Mouse (Mus musculus): Measurements from ENCODE around the gene 1190005I06Rik.

Gene 1190005I06Rik

GRCm38 (mm10) chr8:120666807-120667470, 19.5 kb upstream of the 1190005I06Rik start:
- no peak for DNase-seq

GRCm38 (mm10) chr8:120665726-120666455, 18.5 kb upstream of the 1190005I06Rik start:
- DNase-seq = peak; percentile 41

- no peak for DNase-seq
Measured at GRCm38 (mm10) chr8:120664566-120664965, 17.1 kb upstream of the 1190005I06Rik start.

GRCm38 (mm10) chr8:120657415-120657814, 10.0 kb upstream of the 1190005I06Rik start:
- no peak for DNase-seq

- no peak for DNase-seq
Measured at GRCm38 (mm10) chr8:120656322-120657052, 9.1 kb upstream of the 1190005I06Rik start.

- peak; percentile 70 for DNase-seq
Measured at GRCm38 (mm10) chr8:120644663-120645062, 2.8 kb downstream of the 1190005I06Rik start.

GRCm38 (mm10) chr8:120642031-120642662, 5.3 kb downstream of the 1190005I06Rik start:
- no peak for DNase-seq

- DNase-seq = no peak
Measured at GRCm38 (mm10) chr8:120641245-120641644, 6.2 kb downstream of the 1190005I06Rik start.

GRCm38 (mm10) chr8:120634329-120634839, 13.0 kb downstream of the 1190005I06Rik start:
- no peak for DNase-seq

GRCm38 (mm10) chr8:120633665-120634271, 13.7 kb downstream of the 1190005I06Rik start:
- no peak for DNase-seq

GRCm38 (mm10) chr8:120632969-120633664, 14.3 kb downstream of the 1190005I06Rik start:
- no peak for DNase-seq

- no peak for DNase-seq
Measured at GRCm38 (mm10) chr8:120631441-120632375, 15.7 kb downstream of the 1190005I06Rik start.

GRCm38 (mm10) chr8:120630848-120631247, 16.6 kb downstream of the 1190005I06Rik start:
- DNase-seq = no peak

- DNase-seq = no peak
Measured at GRCm38 (mm10) chr8:120630031-120630430, 17.4 kb downstream of the 1190005I06Rik start.

GRCm38 (mm10) chr8:120627298-120627697, 20.1 kb downstream of the 1190005I06Rik start:
- DNase-seq = peak; percentile 80

- DNase-seq = no peak
Measured at GRCm38 (mm10) chr8:120626461-120626860, 21.0 kb downstream of the 1190005I06Rik start.

- no peak for DNase-seq
Measured at GRCm38 (mm10) chr8:120623608-120624007, 23.8 kb downstream of the 1190005I06Rik start.

- no peak for DNase-seq
Measured at GRCm38 (mm10) chr8:120622161-120622560, 25.3 kb downstream of the 1190005I06Rik start.

GRCm38 (mm10) chr8:120620441-120620840, 27.0 kb downstream of the 1190005I06Rik start:
- DNase-seq = no peak

Measured in cerebellum, adult 9-11 months (tissue).